Mouse (Mus musculus) embryonic fibroblast, embryonic 13.5 days (primary cell): ENCODE results near the gene Fbxo10. TPM values are rescaled to one million over a fixed set of nuclear protein-coding genes. Genes with fewer than 3 reads are reported as not detected.
"Not testable (repeated sequence)": the region's sequence is repeated elsewhere in the genome, so short reads cannot be mapped to it uniquely, and the experiment has no call there.

Source experiments
- H3K27ac ChIP-seq: 2 replicates; pipeline ENCODE4 v1.5.1; 2012; ENCODE audit warnings: low read length, control low read depth, inconsistent platforms; ENCODE audit not compliant: insufficient read depth
- H3K4me1 ChIP-seq: 2 replicates; pipeline ENCODE4 v1.6.1; 2011; ENCODE audit warnings: low read length; ENCODE audit not compliant: control insufficient read depth, insufficient read depth
- H3K4me3 ChIP-seq: 2 replicates; pipeline ENCODE4 v1.5.1; 2011; ENCODE audit warnings: mild to moderate bottlenecking, control low read depth, low read length; ENCODE audit not compliant: insufficient read depth
- CTCF ChIP-seq: IDR thresholded peaks from 2 replicates; pipeline ENCODE4 v1.5.1; 2011; ENCODE audit warnings: mild to moderate bottlenecking, control low read depth, low read length, moderate library complexity, borderline replicate concordance; ENCODE audit not compliant: insufficient read depth
- POLR2A ChIP-seq: IDR thresholded peaks from 2 replicates; pipeline ENCODE4 v1.6.1; 2011; ENCODE audit warnings: low read depth, mild to moderate bottlenecking, control low read depth, low read length, moderate library complexity
- polyA plus RNA-seq: library from polyadenylated mRNA; stranded (reverse); fragments of >200 nt; gene quantifications from 2 replicates; pipeline ENCODE4 v1.2.4, GENCODE M21; 2011; ENCODE audit warnings: low read depth; ENCODE audit not compliant: missing spikeins, insufficient read length

The Fbxo10 gene
- polyA plus RNA-seq, 1 experiment, result 14.0 TPM

DNA sequence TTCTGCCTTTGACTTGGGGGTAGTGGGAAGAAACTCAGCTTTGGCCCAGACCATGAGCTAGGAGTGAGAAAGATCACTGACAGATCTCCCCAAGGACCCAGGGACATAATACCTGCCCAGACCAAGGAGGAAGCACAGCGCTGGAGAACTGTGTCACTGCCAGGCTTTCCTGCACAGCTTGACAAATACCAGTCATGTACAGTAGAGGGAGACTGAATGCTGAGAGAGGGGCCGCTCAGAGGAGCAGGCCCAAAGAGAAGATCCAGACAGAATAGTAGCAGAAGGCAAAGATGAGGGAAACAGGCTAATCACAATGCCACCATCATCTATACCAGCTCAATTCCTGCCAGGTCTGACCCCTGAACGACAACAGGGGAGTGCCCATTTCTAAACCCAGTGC lies 29.5 kb downstream of the Fbxo10 start:
- no peak overlapping the region for H3K27ac ChIP-seq
- no peaks in the 10 kb centered on the region; the same call in 1 of the 2 replicates for H3K4me1 ChIP-seq
- no peak for TF ChIP-seq CTCF
- no peak for TF ChIP-seq POLR2A
- H3K4me3 ChIP-seq, result no peak overlapping the region

DNA sequence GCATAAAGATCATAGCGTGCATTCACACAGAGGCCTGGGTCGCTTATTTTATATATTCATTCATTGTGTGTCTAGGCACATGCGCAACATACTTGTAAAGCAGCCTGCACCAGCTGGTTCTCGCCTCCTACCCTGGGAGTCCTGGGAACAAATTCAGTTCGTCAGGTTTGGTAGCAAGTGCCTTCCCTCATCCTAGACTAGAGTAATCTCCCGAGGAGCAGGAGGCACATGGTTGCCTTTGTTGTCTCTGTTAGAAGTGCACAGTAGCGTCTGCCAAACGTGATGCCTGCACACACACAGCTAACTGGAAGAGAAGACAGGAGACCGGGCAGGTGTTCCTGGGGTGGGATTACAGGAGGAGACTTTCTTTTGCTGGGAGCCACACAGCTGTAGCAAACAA lies 36.4 kb downstream of the Fbxo10 start:
- no peaks in the 10 kb centered on the region for H3K4me1 ChIP-seq
- no peak overlapping the region for H3K27ac ChIP-seq
- no peak for TF ChIP-seq CTCF
- no peak for TF ChIP-seq POLR2A
- no peak overlapping the region for H3K4me3 ChIP-seq

GRCm38 (mm10) chr4:45047286-45047887 lies 37.0 kb downstream of the Fbxo10 start:
- no peak overlapping the region for H3K4me3 ChIP-seq
- no peak for TF ChIP-seq CTCF
- TF ChIP-seq POLR2A, result no peak
- no peaks in the 10 kb centered on the region for H3K4me1 ChIP-seq
- no peak overlapping the region for H3K27ac ChIP-seq

DNA sequence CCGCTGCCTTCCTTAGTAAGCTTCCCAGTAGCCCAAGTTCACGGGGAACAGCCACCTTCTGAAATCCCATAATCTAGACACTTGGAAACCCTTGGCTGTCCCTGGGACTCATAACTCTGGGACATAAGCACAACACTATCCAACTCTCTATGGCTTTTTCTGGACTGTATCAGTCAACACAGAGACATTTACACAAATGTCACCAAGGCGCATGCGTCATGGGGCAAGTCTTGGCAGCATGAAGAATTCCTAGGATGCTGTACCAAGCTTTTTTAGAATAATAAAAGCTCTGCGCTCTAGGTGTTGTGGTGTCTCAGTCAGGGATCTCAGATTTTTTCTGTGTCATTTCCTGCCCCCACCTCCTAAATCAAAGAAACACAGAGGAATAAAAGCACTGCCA lies 37.7 kb downstream of the Fbxo10 start:
- H3K4me1 ChIP-seq, result no peaks in the 10 kb centered on the region
- TF ChIP-seq POLR2A, result no peak
- TF ChIP-seq CTCF, result no peak
- H3K27ac ChIP-seq, result no peak overlapping the region
- H3K4me3 ChIP-seq, result no peak overlapping the region

DNA sequence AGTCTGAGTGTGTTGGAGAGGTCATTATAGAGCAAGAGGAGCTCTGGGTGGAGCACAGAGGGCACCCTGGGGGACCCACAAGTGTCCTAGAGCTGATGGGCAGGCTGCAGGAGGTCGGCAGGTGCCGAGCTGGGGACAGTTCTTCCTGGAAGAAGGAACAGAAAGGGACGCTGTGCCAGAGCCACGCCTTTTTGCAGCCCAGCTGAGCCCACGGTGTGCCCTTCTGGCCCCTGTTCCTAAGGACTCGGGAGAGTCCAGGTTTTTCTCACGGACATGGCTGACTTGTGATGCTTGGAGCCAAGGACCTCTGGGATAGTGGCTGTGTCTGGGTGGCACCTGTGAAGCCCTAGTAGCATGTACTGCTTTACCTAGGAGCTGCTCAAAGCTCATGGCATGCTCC lies 43.6 kb downstream of the Fbxo10 start:
- TF ChIP-seq CTCF (no peak), POLR2A (no peak)
- no peaks in the 10 kb centered on the region for H3K4me1 ChIP-seq

DNA sequence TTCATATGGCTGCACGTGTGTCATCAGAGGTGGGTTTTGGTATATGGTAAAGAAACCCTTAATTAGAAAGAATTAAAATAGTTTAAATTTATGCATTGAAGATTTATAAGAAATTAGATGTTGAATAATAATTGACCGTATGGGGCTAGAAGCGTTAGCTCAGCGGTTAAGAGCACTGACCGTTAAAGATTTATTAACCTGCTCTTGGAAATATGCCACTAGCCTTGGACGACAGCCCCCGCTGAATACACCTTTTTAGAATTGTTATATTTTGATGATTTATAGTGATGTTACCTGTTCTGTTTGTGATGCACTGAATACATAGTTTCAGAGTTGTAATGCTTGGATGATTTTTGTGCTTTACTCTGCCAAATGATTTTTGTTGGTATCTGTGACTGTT lies 44.9 kb downstream of the Fbxo10 start:
- not testable (repeated sequence) for H3K4me1 ChIP-seq, H3K4me3 ChIP-seq, H3K27ac ChIP-seq

More for the DNA sequence above, 43.6 kb downstream of the Fbxo10 start:
- Histone ChIP-seq H3K4me3 (no peak overlapping the region), H3K27ac (no peak overlapping the region)

DNA sequence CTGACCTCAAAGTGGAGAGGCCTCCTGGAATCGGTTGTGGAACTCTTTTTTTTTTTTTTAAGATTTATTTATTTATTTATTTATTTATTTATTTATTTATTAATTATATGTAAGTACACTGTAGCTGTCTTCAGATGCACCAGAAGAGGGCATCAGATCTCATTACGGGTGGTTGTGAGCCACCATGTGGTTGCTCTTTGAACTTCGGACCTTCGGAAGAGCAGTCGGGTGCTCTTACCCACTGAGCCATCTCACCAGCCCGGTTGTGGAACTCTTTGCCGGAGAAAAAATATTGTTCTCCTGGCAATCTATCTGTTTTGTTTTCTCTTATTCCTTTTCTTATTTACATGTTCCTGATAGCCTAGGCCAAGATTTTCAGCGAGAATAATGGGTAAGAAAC lies 45.5 kb downstream of the Fbxo10 start:
- H3K4me3 ChIP-seq, H3K4me1 ChIP-seq: not testable (repeated sequence)

DNA sequence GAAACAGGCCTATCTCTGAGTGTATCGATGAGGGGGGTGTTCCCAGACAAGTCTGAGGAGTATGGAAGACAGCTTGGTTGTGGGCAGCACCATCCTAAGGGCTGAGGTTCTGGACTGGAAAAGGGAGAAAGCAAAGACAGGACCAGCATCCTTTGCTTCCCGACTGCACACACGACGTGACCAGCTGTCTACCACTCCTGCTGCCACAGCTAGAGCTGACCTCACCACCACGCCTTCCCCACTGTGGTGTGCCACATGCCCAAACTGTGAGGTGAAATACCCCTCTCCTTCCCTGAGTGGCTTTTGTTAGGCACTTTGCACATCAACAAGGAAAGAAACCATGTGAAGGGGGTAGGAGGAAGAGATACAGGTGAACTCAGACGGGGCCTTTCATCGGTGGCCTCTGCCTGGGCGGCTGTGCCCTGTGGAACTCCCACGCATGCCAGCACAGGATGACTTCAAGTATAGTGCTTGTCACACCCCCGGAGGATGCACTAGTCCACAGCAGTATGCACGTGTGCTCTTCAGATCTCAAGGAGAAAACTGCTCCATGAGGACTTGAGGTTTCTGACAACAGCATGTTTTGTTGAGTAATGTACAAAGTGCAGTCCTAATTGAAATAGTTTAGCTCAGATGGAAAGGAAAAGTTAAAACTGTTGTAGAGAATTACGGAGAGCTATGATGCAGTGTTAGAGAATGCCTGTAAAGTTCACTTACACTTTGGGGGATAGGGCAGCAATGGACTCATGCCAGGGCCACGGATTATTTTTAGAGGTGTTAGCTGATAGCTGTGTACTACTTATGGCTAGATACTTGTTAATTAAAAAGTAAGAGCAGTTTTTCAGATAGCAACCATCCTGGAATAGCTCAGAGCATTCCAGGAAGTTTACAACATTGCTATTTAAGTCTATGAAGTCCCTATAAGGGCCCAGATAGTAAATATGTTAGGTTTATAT lies 46.7 kb downstream of the Fbxo10 start:
- Histone ChIP-seq H3K4me1 (0 out of 2 replicates have a peak, but pooled peaks cover 5% of the 10 kb centered on the region), H3K27ac (no peak overlapping the region), H3K4me3 (no peak overlapping the region)
- TF ChIP-seq CTCF (no peak), POLR2A (no peak)

More for the DNA sequence above, 45.5 kb downstream of the Fbxo10 start:
- not testable (repeated sequence) for H3K27ac ChIP-seq

DNA sequence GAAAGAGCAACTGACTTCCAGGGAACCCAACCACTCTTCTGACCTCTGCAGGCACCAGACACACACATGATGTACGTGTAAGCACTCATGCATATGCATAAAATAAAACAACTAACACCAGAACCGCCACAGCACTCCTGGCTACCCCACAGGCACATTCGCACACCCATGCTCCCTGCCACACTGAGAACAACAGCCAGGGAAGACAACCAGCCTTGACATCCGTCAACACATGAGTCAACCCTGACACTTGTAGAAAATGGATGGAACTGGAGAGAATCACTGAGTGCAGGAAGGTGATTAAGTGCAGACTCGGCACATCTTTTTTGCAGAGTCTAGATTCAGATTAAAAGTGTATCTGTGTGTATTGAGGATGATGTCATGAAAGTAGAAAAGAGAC lies 47.8 kb downstream of the Fbxo10 start:
- no peak overlapping the region for H3K27ac ChIP-seq
- TF ChIP-seq CTCF (no peak), POLR2A (no peak)
- 0 out of 2 replicates have a peak, but pooled peaks cover 5% of the 10 kb centered on the region for H3K4me1 ChIP-seq

GRCm38 (mm10) chr4:45036048-45036447 lies 48.4 kb downstream of the Fbxo10 start:
- Histone ChIP-seq H3K4me3 (no peak overlapping the region), H3K4me1 (0 out of 2 replicates have a peak, but pooled peaks cover 5% of the 10 kb centered on the region), H3K27ac (no peak overlapping the region)
- no peak for TF ChIP-seq POLR2A
- TF ChIP-seq CTCF, result no peak

More for the DNA sequence above, 47.8 kb downstream of the Fbxo10 start:
- no peak overlapping the region for H3K4me3 ChIP-seq
